Mouse (Mus musculus) cerebellum, adult 18-20 months (tissue): ENCODE data around the gene Gm1673.
"Not testable (repeated sequence)": the region's sequence is repeated elsewhere in the genome, so short reads cannot be mapped to it uniquely, and the experiment has no call there.

ENCODE experiments used
- DNase-seq, 2 experiments: peaks; one replicate each; pipeline ENCODE4 v3.0.0; 2021

Gene Gm1673

DNA sequence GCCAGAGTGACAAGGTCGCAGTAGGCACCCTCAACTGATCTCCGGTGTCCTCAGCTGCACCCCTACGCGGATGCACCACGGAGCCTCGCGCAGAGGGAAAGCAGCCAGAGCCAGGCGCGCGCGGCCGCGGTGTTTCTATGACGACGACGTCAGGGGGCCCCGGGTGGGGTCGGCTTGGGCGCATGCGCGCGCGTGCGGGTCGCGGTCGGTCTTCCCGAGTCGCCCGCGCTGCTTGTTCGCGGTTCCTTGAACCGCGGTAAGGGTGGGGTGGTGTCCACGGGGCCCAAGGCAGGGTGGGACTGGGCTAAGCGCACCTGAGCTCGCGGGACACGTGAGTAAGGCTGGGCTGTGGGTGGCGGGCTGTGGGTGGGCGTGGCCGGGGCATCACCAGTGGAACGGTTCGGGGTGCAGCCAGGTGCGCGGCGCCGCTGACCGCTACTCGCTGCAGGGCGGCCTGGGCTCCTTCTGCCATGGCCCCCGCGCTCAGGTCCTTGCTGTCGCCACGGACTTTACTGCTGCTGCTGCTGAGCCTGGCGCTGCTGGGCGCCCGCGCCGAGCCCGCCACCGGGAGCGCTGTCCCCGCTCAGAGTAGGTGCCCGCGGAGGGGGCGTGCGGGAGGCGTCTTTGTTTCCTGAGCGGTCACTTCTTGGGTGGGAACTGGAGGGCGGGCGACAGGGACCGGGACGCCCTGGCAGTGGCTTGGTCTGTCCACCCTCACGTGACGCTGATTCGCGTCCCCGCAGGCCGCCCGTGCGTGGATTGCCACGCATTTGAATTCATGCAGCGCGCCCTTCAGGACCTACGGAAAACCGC lies at the start of gene Gm1673:
Gm1673 (plus strand) TSS at position 125 of the 813 bp plus-strand sequence.
- peak; percentile 88 to 91 for DNase-seq

GRCm38 (mm10) chr5:33934081-33934480 lies 49.2 kb upstream of the Gm1673 start:
- no peak for DNase-seq

DNA sequence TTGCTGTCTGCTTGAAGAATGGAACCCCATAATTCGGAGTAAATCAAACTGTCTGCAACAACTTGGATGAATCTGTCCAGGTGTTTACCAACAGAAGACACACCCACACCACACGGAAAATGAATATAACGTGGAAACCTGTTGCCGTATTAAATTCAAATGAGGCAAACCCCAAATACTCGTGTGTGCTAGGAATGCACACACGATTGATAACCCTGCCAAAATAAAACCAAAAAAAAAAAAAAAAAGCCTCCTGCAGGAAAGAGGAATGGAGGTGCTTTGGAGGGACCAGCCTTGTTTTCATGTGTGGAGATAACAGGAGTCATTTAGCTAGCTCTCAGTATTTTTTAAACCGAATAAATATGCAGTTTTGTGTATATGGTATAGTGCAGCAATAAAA lies 48.4 kb upstream of the Gm1673 start:
- no peak for DNase-seq

GRCm38 (mm10) chr5:33935700-33936111 lies 47.5 kb upstream of the Gm1673 start:
- no peak for DNase-seq

DNA sequence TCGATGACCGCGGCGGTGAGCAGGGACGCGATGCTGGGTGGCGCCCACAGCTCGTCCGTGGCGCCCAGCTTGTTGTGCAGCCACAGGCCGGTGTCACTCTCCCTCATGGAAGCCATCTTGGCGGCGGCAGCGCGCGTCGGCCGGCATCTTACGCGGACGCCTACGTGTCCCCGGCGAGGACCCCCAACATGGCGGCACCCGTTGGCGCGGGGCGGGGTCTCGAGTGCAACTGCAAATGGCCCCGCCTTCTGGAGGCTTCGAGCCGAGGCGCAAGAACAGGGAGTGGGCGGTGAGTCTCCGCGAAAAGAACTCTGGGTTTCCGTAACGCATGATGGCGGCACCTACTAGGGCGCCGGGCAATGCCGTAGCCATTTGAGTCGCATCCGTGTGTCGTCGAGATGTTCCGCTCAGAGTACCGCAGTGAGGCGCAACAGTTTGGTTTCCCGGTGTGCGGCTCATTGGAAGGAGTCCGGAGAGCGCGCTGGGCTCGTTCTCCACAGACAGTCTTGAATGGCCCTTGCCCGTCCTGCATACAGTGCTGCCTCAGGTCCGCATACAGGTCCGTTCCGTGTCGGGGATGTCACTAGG lies 47.0 kb upstream of the Gm1673 start, which contains the start of gene Nelfa:
Nelfa (minus strand) TSS at position 294 of the 588 bp plus-strand sequence.
- peak; percentile 98 to 99 for DNase-seq

GRCm38 (mm10) chr5:33937230-33937629 lies 46.0 kb upstream of the Gm1673 start:
- DNase-seq: no peak

- no peak for DNase-seq
Measured at GRCm38 (mm10) chr5:33938448-33938847, 44.8 kb upstream of the Gm1673 start.

DNA sequence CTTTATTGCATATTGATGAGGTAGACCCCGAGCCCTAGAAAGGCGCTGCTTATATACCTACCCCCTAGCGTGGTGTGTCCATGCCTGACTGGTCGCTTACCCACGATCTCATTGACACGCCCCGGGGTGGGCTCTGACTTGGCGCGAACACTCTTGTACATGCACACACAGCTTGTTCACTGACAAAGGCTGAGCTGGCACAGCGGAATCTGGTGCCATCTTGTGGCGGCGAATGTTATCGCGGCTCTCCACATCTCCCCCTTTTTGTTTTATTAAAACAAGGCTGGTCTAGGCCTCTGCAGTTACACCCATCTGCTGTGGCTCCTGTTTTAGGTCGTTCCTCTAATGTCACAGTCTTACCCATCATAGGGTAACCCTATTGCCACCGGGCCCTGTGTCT lies 36.2 kb upstream of the Gm1673 start:
- not testable (repeated sequence) for DNase-seq

DNA sequence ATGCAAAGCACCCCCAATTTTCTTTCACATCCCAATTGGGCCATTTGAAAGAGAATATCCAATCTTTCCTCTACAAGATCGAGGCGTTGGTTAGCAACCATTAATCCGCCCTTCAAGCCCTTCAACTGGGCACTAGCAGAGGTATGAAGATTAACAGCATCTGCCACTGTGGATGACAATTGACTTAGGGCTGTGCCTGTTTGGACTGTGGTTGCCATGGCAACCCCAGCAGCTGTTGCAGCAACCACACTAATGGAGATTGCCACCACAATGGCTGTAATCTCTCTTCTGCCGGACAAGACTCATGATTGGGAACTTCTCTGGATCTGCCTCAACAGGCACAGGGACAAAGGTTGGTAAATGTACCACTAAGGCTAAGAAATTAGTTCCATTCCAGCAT lies 34.9 kb upstream of the Gm1673 start:
- DNase-seq: no peak

GRCm38 (mm10) chr5:33953471-33954185 lies 29.6 kb upstream of the Gm1673 start:
- peak; percentile 43 to 49 for DNase-seq

- peak; percentile 88 to 92 for DNase-seq
Measured at GRCm38 (mm10) chr5:33954354-33954753, 28.9 kb upstream of the Gm1673 start.

DNA sequence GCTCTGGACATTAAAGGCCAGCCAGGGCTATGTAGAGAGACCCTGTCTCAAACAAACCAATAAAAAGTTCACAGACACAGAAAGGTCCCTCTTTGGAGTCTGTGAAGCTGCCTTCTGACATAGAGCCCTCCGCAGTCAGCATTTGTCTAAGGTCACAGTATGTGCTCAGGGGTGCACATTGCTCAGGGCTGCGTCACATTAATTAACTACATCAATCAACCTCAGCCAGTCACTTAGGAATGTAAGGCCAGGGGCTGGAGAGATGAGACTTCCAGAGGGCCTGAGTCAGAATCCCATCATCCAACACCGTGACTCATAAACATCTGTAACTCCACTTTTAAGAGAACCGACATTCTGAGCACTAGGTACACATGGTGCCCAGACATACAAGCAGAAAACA lies 27.4 kb upstream of the Gm1673 start:
- no peak for DNase-seq

DNA sequence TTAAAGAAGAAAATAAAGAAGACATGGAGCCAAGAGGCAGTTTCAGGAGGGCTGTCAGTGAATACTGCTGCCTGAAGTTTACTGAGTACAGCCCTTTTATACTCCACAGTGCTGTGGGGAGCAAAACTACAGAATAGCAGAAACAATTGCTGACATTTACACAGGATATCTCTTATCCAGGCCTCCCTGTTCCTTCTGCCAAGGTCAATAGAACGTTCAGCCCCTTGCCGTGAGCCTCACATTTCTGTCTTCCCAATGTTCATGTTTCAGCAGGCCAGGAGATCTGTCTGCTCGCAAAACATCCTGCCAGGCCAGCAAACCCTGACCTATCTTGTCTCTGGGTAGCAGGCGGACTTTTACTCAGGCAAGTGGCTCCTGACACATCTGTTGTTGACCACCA lies 23.9 kb upstream of the Gm1673 start:
- DNase-seq: no peak

DNA sequence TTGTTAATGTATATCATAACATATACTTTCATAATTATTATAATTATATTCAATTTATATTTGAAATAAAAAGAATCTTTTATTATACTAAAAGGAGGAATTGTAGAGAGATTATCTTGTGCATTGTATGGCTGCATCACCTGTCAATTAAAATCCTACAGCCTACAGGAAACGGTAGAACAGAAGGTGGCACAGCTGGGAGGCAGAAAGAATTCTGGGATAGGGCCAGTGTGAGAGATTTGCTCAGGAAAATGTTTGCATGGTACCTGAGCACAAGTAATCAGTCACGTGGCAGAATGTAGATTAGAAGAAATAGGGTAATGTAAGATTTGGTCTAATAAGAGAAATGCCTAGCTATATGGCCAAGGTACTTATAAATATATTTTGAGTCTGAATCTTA lies 8.5 kb upstream of the Gm1673 start:
- peak; percentile 33 to 50 for DNase-seq

DNA sequence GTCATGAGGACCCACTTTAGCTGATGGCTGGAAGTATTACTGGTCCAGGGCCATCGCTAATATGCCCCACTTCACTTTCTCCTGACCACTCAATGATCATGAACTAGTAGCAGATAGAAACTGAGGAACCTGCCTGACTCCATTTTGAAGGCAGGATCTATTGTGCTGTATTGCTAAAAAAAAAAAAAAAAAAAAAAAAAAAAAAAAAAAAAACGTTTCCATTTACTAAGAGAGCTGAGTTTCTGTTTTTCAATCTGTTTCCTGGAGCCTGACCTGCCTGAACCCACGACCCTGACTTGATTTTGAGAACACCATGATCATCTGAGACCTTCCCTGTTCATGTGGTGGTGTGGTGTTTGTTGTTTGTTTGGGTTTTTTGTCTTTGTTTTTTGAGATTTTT lies 7.0 kb upstream of the Gm1673 start:
- no peak for DNase-seq

DNA sequence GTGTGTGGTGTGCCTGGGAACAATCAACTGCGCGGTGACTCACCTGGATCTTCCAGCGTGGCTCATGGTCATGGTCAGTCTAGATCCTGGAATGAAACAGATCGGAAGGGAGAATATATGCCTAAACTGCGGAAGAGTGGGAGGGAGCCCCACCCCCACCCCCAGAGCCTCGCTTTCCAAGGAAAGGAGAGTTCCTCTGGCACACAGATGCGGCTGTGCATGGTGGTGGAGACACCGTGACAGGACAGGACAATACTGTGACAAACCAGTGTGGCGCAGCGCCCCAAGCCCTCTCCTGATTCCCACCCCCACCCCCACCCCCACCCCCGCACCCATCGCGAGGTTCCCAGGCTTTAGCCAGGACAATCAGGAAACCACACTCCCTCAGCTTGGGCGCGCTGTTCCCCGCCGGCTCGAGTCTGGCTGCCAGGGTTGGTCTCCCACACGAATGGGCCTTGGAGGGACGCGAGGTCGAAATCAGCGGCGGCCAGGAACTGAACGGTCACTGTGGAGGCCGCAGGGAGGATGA lies 438 bp upstream of the Gm1673 start:
- DNase-seq: no peak

DNA sequence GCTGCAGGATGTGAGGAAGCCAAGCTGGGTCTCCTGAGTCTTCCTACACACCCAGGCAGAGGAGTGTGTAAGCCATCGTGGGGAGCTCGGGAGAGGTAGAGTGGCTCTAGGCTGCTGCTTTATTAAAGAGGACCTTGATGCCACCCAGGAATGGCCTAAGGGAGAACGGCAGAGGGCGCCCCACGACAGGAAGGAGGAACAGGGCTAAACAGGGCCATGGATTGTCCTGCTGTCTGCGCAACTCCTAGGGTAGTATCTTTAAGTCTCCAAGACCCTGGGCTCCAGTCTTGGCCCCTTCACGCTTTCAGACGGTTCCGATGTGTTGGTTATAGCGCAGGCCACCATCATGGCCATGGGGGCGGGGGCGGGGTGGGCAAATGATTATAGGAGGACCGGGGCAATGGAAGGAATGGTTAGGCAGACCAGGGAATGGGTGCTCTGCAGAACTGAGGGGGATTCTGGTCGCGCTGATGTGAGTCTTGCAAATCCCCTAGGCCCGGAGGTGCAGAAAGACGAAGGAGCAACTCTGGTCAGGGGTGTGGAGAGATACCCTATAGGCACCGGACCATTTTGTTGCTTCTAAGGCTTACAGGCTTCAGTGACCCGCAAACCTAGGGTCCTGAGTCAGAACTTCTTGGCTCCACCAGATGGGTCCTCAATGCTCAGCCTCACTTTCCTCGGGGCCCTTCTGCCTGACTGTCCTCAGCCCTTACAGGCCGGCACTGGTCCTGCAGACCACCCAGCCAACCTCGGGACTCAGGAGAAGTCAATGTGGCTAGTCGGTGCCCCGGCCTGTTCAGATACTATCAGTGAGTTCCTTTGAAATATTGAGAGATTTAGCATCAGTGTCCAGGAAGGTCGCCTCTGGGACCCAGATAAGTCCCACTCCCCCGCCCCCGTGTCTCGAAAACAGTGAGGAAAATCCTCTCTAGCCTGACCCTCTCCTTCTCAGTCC lies 11.7 kb downstream of the Gm1673 start:
- DNase-seq: peak; percentile 76 to 82

DNA sequence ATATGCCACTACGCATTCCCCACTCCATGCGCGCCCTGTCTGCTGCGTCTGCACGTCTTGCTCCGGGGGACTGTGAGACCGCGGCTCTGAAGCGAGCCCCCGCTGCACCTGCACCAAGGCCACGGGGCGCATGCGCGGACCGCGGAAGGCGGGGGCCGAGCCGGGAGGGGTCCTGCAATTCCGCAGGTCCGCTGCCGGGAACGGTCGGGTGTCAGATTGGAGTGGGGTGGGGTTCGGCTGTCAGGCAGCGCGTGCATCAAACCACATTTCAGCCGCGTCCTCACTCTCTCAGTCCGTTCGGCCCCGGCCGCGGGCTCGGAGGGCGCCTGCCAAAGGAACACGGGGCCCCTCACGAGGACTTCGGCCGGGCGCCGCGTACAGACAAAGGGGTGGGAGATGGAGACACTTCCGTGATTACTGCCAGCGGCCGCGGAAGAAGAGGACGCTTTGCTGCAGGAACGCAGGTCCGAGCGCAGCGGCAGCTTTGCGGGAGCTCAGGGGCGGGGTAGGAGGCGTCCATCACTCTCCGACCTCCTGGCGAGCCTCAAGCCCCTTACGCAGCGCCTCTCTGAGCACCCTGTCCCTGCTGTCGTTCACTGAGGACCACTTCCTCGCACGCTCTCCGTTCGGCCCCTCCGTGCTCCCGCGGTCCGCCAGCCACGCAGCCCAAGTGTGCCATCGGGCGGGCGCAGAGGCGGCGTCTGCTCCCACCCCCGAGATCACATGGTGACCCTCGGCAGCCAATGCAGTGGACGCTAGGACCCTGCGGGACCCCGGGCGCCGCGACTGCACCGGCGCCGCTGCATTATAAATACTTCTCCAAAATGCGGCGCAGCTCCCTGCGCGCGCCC lies 12.8 kb downstream of the Gm1673 start, which contains the start of gene Nat8l:
Nat8l (plus strand) TSS at position 142 of the 851 bp plus-strand sequence.
- DNase-seq: peak; percentile 93

DNA sequence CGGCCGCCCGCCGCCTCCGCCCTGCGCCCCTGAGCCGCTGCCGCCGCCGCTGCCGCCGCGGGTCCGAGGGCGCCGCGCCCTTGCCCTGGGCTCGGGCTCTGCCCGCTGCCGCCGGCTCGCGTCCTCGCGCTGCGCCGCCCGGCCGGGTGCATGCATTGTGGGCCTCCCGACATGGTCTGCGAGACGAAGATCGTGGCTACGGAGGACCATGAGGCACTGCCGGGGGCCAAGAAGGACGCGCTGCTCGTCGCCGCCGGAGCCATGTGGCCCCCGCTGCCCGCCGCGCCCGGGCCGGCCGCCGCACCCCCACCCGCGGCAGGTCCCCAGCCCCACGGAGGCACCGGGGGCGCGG lies 13.4 kb downstream of the Gm1673 start:
- no peak for DNase-seq

- peak; percentile 68 to 80 for DNase-seq
Measured at GRCm38 (mm10) chr5:33997051-33997741, 14.0 kb downstream of the Gm1673 start.
